Mouse (Mus musculus): ENCODE measurements around the gene Dolpp1.
A peak's percentile ranks its signal among the peaks of the same experiment; 100 is the strongest.

Dolpp1 gene

GRCm38 (mm10) chr2:30379307-30379706 is 12.7 kb upstream of the Dolpp1 start:
- no peak for DNase-seq

GRCm38 (mm10) chr2:30380564-30381376 is 11.3 kb upstream of the Dolpp1 start:
- peak in 1 of 2 experiments; percentile 34 for DNase-seq

GRCm38 (mm10) chr2:30381377-30381725 is 10.7 kb upstream of the Dolpp1 start:
- peak in 1 of 2 experiments; percentile 47 for DNase-seq

GRCm38 (mm10) chr2:30384814-30385213 is 7.2 kb upstream of the Dolpp1 start:
- DNase-seq = no peak

- DNase-seq = peak in 1 of 2 experiments; percentile 28
Measured at GRCm38 (mm10) chr2:30385591-30385990, 6.5 kb upstream of the Dolpp1 start.

GRCm38 (mm10) chr2:30386913-30387312 is 5.1 kb upstream of the Dolpp1 start:
- DNase-seq = no peak

- DNase-seq = no peak
Measured at GRCm38 (mm10) chr2:30389000-30389399, 3.1 kb upstream of the Dolpp1 start.

- DNase-seq = peak; percentile 79 to 89
Measured at GRCm38 (mm10) chr2:30392577-30393369, 719 bp downstream of the Dolpp1 start.

- no peak for DNase-seq
Measured at GRCm38 (mm10) chr2:30393370-30393656, 1.3 kb downstream of the Dolpp1 start.

- no peak for DNase-seq
Measured at GRCm38 (mm10) chr2:30395757-30396156, 3.7 kb downstream of the Dolpp1 start.

GRCm38 (mm10) chr2:30396246-30396645 is 4.2 kb downstream of the Dolpp1 start:
- DNase-seq = no peak

GRCm38 (mm10) chr2:30397986-30398512 is 6.0 kb downstream of the Dolpp1 start:
- no peak for DNase-seq

GRCm38 (mm10) chr2:30399191-30400171 is 7.4 kb downstream of the Dolpp1 start:
- DNase-seq = peak; percentile 33 to 80

- no peak for DNase-seq
Measured at GRCm38 (mm10) chr2:30401581-30401980, 9.5 kb downstream of the Dolpp1 start.

GRCm38 (mm10) chr2:30402351-30402826 is 10.3 kb downstream of the Dolpp1 start:
- DNase-seq = no peak

GRCm38 (mm10) chr2:30402843-30403242 is 10.8 kb downstream of the Dolpp1 start:
- DNase-seq = no peak

GRCm38 (mm10) chr2:30403870-30404269 is 11.8 kb downstream of the Dolpp1 start:
- DNase-seq = no peak

GRCm38 (mm10) chr2:30407221-30407620 is 15.2 kb downstream of the Dolpp1 start:
- DNase-seq = no peak

GRCm38 (mm10) chr2:30407778-30408177 is 15.7 kb downstream of the Dolpp1 start:
- DNase-seq = no peak

- peak in 1 of 2 experiments; percentile 41 for DNase-seq
Measured at GRCm38 (mm10) chr2:30408452-30409100, 16.5 kb downstream of the Dolpp1 start.

GRCm38 (mm10) chr2:30409454-30410176 is 17.6 kb downstream of the Dolpp1 start:
- DNase-seq = peak; percentile 66 to 89

Measured in kidney, postnatal 25 days (tissue).